1 mouse cellular context compared by ENCODE assay signal in genomic region chr3:88913511-88914383, GRCm38 (mm10).
A peak's percentile ranks its signal among the peaks of the same experiment; 100 is the strongest.
TF ChIP-seq lines count a peak whose summit lies in the region.

Gene Msto1, minus strand, starts transcription at chr3:88913999.

TF ChIP-seq in CH12.LX, 34 proteins besides CTCF, POLR2A, EP300 and RAD21 (continued from another document):
- no peak; the same call in 1 of the 2 replicates for TF ChIP-seq MAZ (IDR thresholded peaks at IDR 0.05; ENCODE audit: low read depth, low read length)
- TF ChIP-seq ZKSCAN1 (IDR thresholded peaks at IDR 0.05; ENCODE audit: borderline replicate concordance, low read depth, low read length), result no peak
- peak; percentile 87 for TF ChIP-seq TCF12 (IDR thresholded peaks at IDR 0.05; ENCODE audit: low read depth, low read length)
- no peak for TF ChIP-seq PAX5 (IDR thresholded peaks at IDR 0.05; ENCODE audit: low read length)
- TF ChIP-seq NRF1 (IDR thresholded peaks at IDR 0.05; ENCODE audit: low read depth, low read length), result 0 out of 2 replicates have a peak, but pooled peaks have one; percentile 22
- no peak for TF ChIP-seq ETS1 (conservative IDR thresholded peaks at IDR 0.05; ENCODE audit: low read depth, low read length)
- peak; percentile 64; the same call in 1 of the 2 replicates for TF ChIP-seq MEF2A (IDR thresholded peaks at IDR 0.05; ENCODE audit: borderline replicate concordance, low read depth, low read length)
- peak; percentile 42; the same call in 1 of the 2 replicates for TF ChIP-seq CHD2 (IDR thresholded peaks at IDR 0.05; ENCODE audit: low read length)
- peak; percentile 77 for TF ChIP-seq BHLHE40 (IDR thresholded peaks at IDR 0.05; ENCODE audit: low read depth, low read length)
- peak; percentile 63 for TF ChIP-seq IRF4 (IDR thresholded peaks at IDR 0.05; ENCODE audit: low read depth, low read length)
- peak; percentile 97 for TF ChIP-seq MAX (IDR thresholded peaks at IDR 0.05; ENCODE audit: low read length)
- peak; percentile 89 for TF ChIP-seq SIN3A (IDR thresholded peaks at IDR 0.05; ENCODE audit: low read length)
- peak; percentile 90 for TF ChIP-seq TBP (conservative IDR thresholded peaks at IDR 0.05; ENCODE audit: low read depth, low read length)
- peak; percentile 85 for TF ChIP-seq ELF1 (IDR thresholded peaks at IDR 0.05; ENCODE audit: low read depth, low read length)
- peak; percentile 51; the same call in 1 of the 2 replicates for TF ChIP-seq CHD1 (IDR thresholded peaks at IDR 0.05; ENCODE audit: low read depth, low read length)
- TF ChIP-seq USF1 (IDR thresholded peaks at IDR 0.05; ENCODE audit: low read depth, low read length), result peak; percentile 90
- TF ChIP-seq ZC3H11A (IDR thresholded peaks at IDR 0.05; ENCODE audit: low read depth, low read length), result no peak
- no peak for TF ChIP-seq SMC3 (IDR thresholded peaks at IDR 0.05; ENCODE audit: low read depth, low read length)
- peak; percentile 49; the same call in 1 of the 2 replicates for TF ChIP-seq E2F4 (IDR thresholded peaks at IDR 0.05; ENCODE audit: insufficient replicate concordance, low read depth, low read length)
- peak; percentile 60 for TF ChIP-seq ZNF384 (IDR thresholded peaks at IDR 0.05; ENCODE audit: low read depth, low read length)
- TF ChIP-seq HCFC1 (IDR thresholded peaks at IDR 0.05; ENCODE audit: low read depth, low read length), result peak; percentile 72
- no peak for TF ChIP-seq JUND (conservative IDR thresholded peaks at IDR 0.05; ENCODE audit: low read depth, low read length)
- peak; percentile 99 for TF ChIP-seq NELFE (IDR thresholded peaks at IDR 0.05; ENCODE audit: low read depth, low read length)
TF ChIP-seq in CH12.LX: peak in this region for 23.
